Mouse (Mus musculus) heart, embryonic 12.5 days (tissue): ENCODE measurements around the gene Palld. TPM values are rescaled to one million over a fixed set of nuclear protein-coding genes. Genes with fewer than 3 reads are reported as not detected.

ENCODE experiments used
- ATAC-seq: fragments of 200-750 bp; cut with Nextera tagmentation; 2 replicates; pipeline ENCODE4 v1.8.0; 2017; ENCODE audit warnings: moderate TSS enrichment, moderate library complexity; ENCODE audit not compliant: insufficient number of reproducible peaks, low FRiP score
- H3K27ac ChIP-seq: fragments of 300-500 bp; sonication (generic); 2 replicates; pipeline ENCODE4 v1.5.1; 2016; ENCODE audit warnings: mild to moderate bottlenecking, moderate library complexity; ENCODE audit not compliant: poor library complexity, severe bottlenecking
- H3K27me3 ChIP-seq: fragments of 300-500 bp; sonication (generic); replicated peaks from 2 replicates; pipeline ENCODE4 v1.6.1; 2016; ENCODE audit warnings: mild to moderate bottlenecking, moderate library complexity
- H3K36me3 ChIP-seq: fragments of 300-500 bp; sonication (generic); 2 replicates; pipeline ENCODE4 v1.6.1; 2016; ENCODE audit warnings: mild to moderate bottlenecking, moderate library complexity
- H3K4me1 ChIP-seq: fragments of 300-500 bp; sonication (generic); replicated peaks from 2 replicates; pipeline ENCODE4 v1.6.1; 2016; ENCODE audit warnings: mild to moderate bottlenecking
- H3K4me2 ChIP-seq: fragments of 300-500 bp; sonication (generic); 2 replicates; pipeline ENCODE4 v1.6.1; 2016; ENCODE audit warnings: mild to moderate bottlenecking, moderate library complexity
- H3K4me3 ChIP-seq: fragments of 300-500 bp; sonication (generic); 2 replicates; pipeline ENCODE4 v1.5.1; 2016; ENCODE audit warnings: mild to moderate bottlenecking
- H3K9ac ChIP-seq: fragments of 300-500 bp; sonication (generic); 2 replicates; pipeline ENCODE4 v1.6.1; 2016; ENCODE audit warnings: mild to moderate bottlenecking, moderate library complexity
- H3K9me3 ChIP-seq: fragments of 300-500 bp; sonication (generic); replicated peaks from 2 replicates; pipeline ENCODE4 v1.6.1; 2016; ENCODE audit warnings: mild to moderate bottlenecking, moderate library complexity
- WGBS: fragments of 180-500 bp; shearing (Covaris S2); methylation state at CpG from one replicate; pipeline ENCODE4 v1.1.7; 2016; 5-methylcytosine and 5-hydroxymethylcytosine counted together
- polyA plus RNA-seq: library from polyadenylated mRNA; unstranded; fragments of >200 nt; fragmentation: Nextera tagmentation; extraction: Ambion mirVana; gene quantifications from 2 replicates; pipeline ENCODE4 v1.2.1, GENCODE M21; 2016

The Palld gene
- polyA plus RNA-seq, 1 experiment from 2014 or later, result 208 TPM

- Histone ChIP-seq H3K4me3 (no peak overlapping the region), H3K27ac (no peak overlapping the region), H3K9ac (no peak overlapping the region), H3K4me2 (no peak overlapping the region), H3K4me1 (peaks cover 21% of the 10 kb centered on the region), H3K9me3 (no peaks in the 10 kb centered on the region), H3K27me3 (no peaks in the 10 kb centered on the region), H3K36me3 (peaks cover 21% of the 10 kb centered on the region)
- 90% methylated on average over 5 of the region's 5 CpGs for WGBS
- no peak for ATAC-seq
Measured at GRCm38 (mm10) chr8:61660961-61661360, 241.5 kb downstream of the Palld start.

DNA sequence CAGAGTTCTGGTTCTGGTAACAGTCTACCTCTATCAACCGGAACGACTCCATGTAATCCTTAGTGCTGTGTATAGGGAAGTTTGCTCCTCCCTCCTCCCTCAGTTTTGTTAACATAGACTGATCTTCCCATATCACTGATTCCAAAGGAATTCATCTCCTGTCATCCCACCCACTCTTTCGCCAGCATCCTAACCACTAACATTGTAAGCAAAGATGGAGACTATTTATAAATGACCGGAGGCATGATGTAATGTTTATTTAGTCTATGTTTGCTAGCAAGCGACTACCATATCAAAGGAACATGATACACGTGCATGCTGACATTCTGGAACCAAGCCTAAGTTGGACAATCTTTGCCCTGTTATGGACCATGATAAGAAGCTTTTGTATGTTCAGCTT lies 250.5 kb downstream of the Palld start:
- WGBS, result 51% methylated on average over 6 of the region's 6 CpGs
- H3K27me3 ChIP-seq, result no peaks in the 10 kb centered on the region
- H3K9ac ChIP-seq, result no peak overlapping the region
- no peaks in the 10 kb centered on the region for H3K9me3 ChIP-seq
- H3K27ac ChIP-seq, result no peak overlapping the region
- peaks cover 33% of the 10 kb centered on the region for H3K4me1 ChIP-seq
- H3K4me2 ChIP-seq, result no peak overlapping the region
- no peak for ATAC-seq
- H3K4me3 ChIP-seq, result no peak overlapping the region
- peaks cover 2% of the 10 kb centered on the region; the same call in 1 of the 2 replicates for H3K36me3 ChIP-seq

GRCm38 (mm10) chr8:61646195-61646835 lies 256.2 kb downstream of the Palld start:
- H3K36me3 ChIP-seq, result peaks cover 6% of the 10 kb centered on the region; the same call in 1 of the 2 replicates
- ATAC-seq, result no peak
- no peaks in the 10 kb centered on the region for H3K9me3 ChIP-seq
- no peak overlapping the region for H3K9ac ChIP-seq
- peaks cover 43% of the 10 kb centered on the region for H3K4me1 ChIP-seq
- no peak overlapping the region for H3K27ac ChIP-seq
- H3K4me3 ChIP-seq, result no peak overlapping the region
- H3K27me3 ChIP-seq, result no peaks in the 10 kb centered on the region
- no peak overlapping the region for H3K4me2 ChIP-seq
- WGBS, result 78% methylated on average over 8 of the region's 8 CpGs

DNA sequence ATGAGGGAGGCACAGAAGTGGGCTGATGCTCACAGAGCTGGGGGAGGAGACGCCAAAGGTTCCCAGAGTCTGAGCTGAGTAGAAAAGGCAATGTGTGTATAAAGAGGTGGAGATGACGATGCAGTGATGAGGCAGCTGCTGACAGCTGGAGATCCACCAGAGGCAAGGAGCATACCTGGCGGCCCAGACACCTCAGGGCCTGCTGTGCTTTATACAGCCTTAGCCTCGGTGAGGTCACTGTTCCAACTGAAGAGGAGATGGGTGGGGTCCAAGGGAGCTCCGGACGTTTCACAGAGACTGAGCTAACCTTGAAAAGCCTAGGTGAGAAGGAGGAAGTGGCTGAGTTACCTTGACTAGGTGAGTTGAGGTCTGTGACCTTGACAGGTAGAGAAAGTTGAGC lies 256.8 kb downstream of the Palld start:
- H3K4me1 ChIP-seq, result peaks cover 43% of the 10 kb centered on the region
- 0 out of 2 replicates have a peak overlapping the region, but pooled peaks have one; percentile 12 for H3K27ac ChIP-seq
- H3K9ac ChIP-seq, result no peak overlapping the region
- no peaks in the 10 kb centered on the region for H3K9me3 ChIP-seq
- no peak overlapping the region for H3K4me2 ChIP-seq
- H3K4me3 ChIP-seq, result no peak overlapping the region
- ATAC-seq, result no peak
- H3K36me3 ChIP-seq, result peaks cover 6% of the 10 kb centered on the region; the same call in 1 of the 2 replicates
- WGBS, result 61% methylated on average over 6 of the region's 6 CpGs
- no peaks in the 10 kb centered on the region for H3K27me3 ChIP-seq

- no peak for ATAC-seq
Measured at GRCm38 (mm10) chr8:61643215-61643614, 259.3 kb downstream of the Palld start.

DNA sequence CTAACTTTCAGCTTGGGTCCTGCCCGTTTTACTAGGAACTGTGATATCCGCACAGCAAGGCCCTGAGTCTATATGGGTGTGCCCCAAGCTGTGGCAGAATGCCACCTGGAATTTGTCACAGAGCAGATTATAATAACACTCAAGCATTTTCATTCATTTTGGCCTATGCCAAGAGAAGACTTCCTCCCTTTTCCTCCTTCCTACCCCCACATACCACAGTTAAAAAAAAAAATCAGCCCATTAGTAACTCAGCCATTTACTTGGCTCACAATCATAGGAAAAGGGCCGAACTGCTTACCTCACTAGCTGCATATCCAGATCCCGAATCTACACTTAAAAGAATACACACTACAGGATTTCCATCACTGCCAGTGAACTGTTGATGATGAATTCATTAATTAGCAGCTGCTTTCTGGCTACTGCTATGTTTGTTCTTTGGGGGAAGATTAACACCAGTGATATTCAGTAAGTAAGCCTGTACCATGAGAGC lies 260.1 kb downstream of the Palld start:
- no peak for ATAC-seq
- 0 out of 2 replicates have a peak overlapping the region, but pooled peaks have one; percentile 27 for H3K27ac ChIP-seq
- no peak overlapping the region for H3K4me2 ChIP-seq
- no peak overlapping the region for H3K9ac ChIP-seq
- H3K4me3 ChIP-seq, result no peak overlapping the region
- H3K27me3 ChIP-seq, result no peaks in the 10 kb centered on the region
- H3K36me3 ChIP-seq, result peaks cover 6% of the 10 kb centered on the region; the same call in 1 of the 2 replicates
- 50% methylated on average over 4 of the region's 4 CpGs for WGBS
- H3K9me3 ChIP-seq, result no peaks in the 10 kb centered on the region
- peaks cover 39% of the 10 kb centered on the region for H3K4me1 ChIP-seq

More at GRCm38 (mm10) chr8:61643215-61643614, 259.3 kb downstream of the Palld start:
- no peaks in the 10 kb centered on the region for H3K9me3 ChIP-seq
- H3K4me1 ChIP-seq, result peaks cover 39% of the 10 kb centered on the region
- WGBS, result 46% methylated on average over 3 of the region's 3 CpGs
- H3K27me3 ChIP-seq, result no peaks in the 10 kb centered on the region
- no peak overlapping the region for H3K4me2 ChIP-seq
- H3K4me3 ChIP-seq, result no peak overlapping the region
- H3K27ac ChIP-seq, result no peak overlapping the region
- H3K36me3 ChIP-seq, result peaks cover 6% of the 10 kb centered on the region; the same call in 1 of the 2 replicates
- H3K9ac ChIP-seq, result no peak overlapping the region

DNA sequence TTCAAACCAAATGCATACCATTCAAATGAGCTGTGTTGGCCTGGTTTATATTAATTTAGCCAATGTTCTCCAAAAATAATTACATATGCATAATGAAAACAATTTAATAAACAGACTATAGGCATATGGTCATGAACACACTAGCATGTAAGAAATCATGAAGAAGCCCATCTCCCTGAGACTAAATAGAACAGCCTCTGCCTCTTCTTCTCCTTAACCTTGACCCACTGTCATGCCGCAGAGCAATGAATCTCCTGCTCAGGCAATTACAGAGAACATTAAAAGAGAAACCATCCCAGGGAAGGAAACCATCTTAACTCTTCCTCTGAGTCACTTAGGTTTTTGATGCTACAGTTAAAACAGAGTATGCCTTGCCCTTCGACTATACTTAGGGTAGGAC lies 262.9 kb downstream of the Palld start:
- no peak overlapping the region for H3K4me2 ChIP-seq
- WGBS, result 87% methylated on average over 2 of the region's 2 CpGs
- no peaks in the 10 kb centered on the region for H3K27me3 ChIP-seq
- ATAC-seq, result no peak
- H3K27ac ChIP-seq, result no peak overlapping the region
- H3K4me3 ChIP-seq, result no peak overlapping the region
- peaks cover 3% of the 10 kb centered on the region; the same call in 1 of the 2 replicates for H3K36me3 ChIP-seq
- H3K9ac ChIP-seq, result no peak overlapping the region
- H3K4me1 ChIP-seq, result peaks cover 42% of the 10 kb centered on the region
- no peaks in the 10 kb centered on the region for H3K9me3 ChIP-seq

DNA sequence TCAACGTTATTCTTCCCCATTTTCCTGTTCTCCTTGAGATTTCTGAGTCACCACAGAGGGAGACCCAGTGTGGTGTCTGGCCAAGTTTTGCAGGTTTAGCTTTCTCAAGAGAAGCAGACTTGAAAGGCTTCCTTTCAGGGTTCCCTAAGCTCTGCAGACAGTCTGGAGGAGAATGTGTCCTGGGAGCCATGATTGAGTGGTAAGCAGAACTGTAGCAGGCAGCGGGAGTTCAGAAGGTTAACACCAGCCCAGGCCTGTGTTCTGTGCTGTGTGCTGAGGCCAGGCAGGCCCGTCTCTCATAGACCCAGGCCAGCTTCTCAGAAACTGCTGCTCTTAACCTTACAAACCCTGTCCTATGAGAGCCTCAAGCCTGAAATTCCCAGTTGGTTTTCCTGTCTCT lies 263.5 kb downstream of the Palld start:
- WGBS, result 46% methylated on average over 3 of the region's 3 CpGs
- Histone ChIP-seq H3K9me3 (no peaks in the 10 kb centered on the region), H3K4me2 (no peak overlapping the region), H3K36me3 (peaks cover 4% of the 10 kb centered on the region; the same call in 1 of the 2 replicates), H3K4me3 (no peak overlapping the region), H3K27ac (peak overlapping the region; percentile 10; the same call in 1 of the 2 replicates), H3K4me1 (peaks cover 43% of the 10 kb centered on the region), H3K9ac (no peak overlapping the region), H3K27me3 (no peaks in the 10 kb centered on the region)
- no peak for ATAC-seq

DNA sequence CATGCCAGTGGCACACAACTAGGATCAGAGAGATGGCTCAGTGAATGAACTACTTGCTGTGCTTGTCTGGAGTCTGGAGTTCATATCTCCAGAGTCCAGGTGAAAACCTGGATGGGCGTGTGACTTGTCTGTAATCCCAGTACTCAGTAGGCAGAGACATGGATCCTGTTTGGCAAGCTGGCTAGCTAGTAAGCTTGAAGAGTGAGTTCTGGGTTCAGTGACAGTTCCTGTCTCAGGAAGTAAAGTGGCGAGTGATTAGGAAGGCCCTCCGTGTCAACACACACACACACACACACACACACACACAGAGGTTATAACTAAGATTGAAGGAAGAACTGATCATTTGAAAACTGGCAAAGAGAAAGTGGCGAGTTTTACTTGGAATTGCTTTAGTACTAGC lies 264.8 kb downstream of the Palld start:
- Histone ChIP-seq H3K4me3 (no peak overlapping the region), H3K4me2 (no peak overlapping the region), H3K9me3 (no peaks in the 10 kb centered on the region), H3K9ac (no peak overlapping the region), H3K4me1 (peaks cover 34% of the 10 kb centered on the region), H3K36me3 (peaks cover 4% of the 10 kb centered on the region; the same call in 1 of the 2 replicates), H3K27me3 (no peaks in the 10 kb centered on the region), H3K27ac (no peak overlapping the region)
- WGBS, result 64% methylated on average over 4 of the region's 4 CpGs
- no peak for ATAC-seq

- 71% methylated on average over 1 of the region's 1 CpGs for WGBS
- no peak overlapping the region for H3K9ac ChIP-seq
- no peaks in the 10 kb centered on the region for H3K9me3 ChIP-seq
- H3K4me2 ChIP-seq, result no peak overlapping the region
- no peak overlapping the region for H3K4me3 ChIP-seq
- H3K27ac ChIP-seq, result no peak overlapping the region
- H3K4me1 ChIP-seq, result peaks cover 26% of the 10 kb centered on the region
- H3K36me3 ChIP-seq, result peaks cover 4% of the 10 kb centered on the region; the same call in 1 of the 2 replicates
- H3K27me3 ChIP-seq, result no peaks in the 10 kb centered on the region
- ATAC-seq, result no peak
Measured at GRCm38 (mm10) chr8:61634811-61635210, 267.7 kb downstream of the Palld start.

- 68% methylated on average over 2 of the region's 2 CpGs for WGBS
- Histone ChIP-seq H3K27me3 (no peaks in the 10 kb centered on the region), H3K9me3 (no peaks in the 10 kb centered on the region), H3K27ac (no peak overlapping the region), H3K4me2 (no peak overlapping the region), H3K4me1 (peaks cover 14% of the 10 kb centered on the region; the same call in 1 of the 2 replicates), H3K9ac (no peak overlapping the region), H3K36me3 (peaks cover 6% of the 10 kb centered on the region; the same call in 1 of the 2 replicates), H3K4me3 (no peak overlapping the region)
- no peak for ATAC-seq
Measured at GRCm38 (mm10) chr8:61632331-61632730, 270.2 kb downstream of the Palld start.
